Mouse (Mus musculus) midbrain, embryonic 10.5 days (tissue): ENCODE data around the gene Nradd. TPM values are rescaled to one million over a fixed set of nuclear protein-coding genes. Genes with fewer than 3 reads are reported as not detected.

Experiments
- DNase-seq: peaks from one replicate; pipeline ENCODE4 v3.0.0-alpha.2; 2017; ENCODE audit warnings: low spot score
- H3K27ac ChIP-seq: fragments of 300-500 bp; sonication (generic); replicated peaks from 2 replicates; pipeline ENCODE4 v1.5.1; 2016; ENCODE audit warnings: mild to moderate bottlenecking
- H3K27me3 ChIP-seq: fragments of 300-500 bp; sonication (generic); 2 replicates; pipeline ENCODE4 v1.6.1; 2016; ENCODE audit warnings: low read depth, mild to moderate bottlenecking; ENCODE audit not compliant: poor library complexity, severe bottlenecking
- H3K36me3 ChIP-seq: fragments of 300-500 bp; sonication (generic); 2 replicates; pipeline ENCODE4 v1.6.1; 2016; ENCODE audit warnings: mild to moderate bottlenecking, moderate library complexity
- H3K4me1 ChIP-seq: fragments of 300-500 bp; sonication (generic); 2 replicates; pipeline ENCODE4 v1.6.1; 2016
- H3K4me3 ChIP-seq: fragments of 300-500 bp; sonication (generic); 2 replicates; pipeline ENCODE4 v1.5.1; 2016; ENCODE audit warnings: mild to moderate bottlenecking, moderate library complexity
- H3K9me3 ChIP-seq: fragments of 300-500 bp; sonication (generic); replicated peaks from 2 replicates; pipeline ENCODE4 v1.6.1; 2016; ENCODE audit warnings: mild to moderate bottlenecking
- WGBS: fragments of 180-500 bp; shearing (Covaris S2); methylation state at CpG from one replicate; pipeline ENCODE4 v1.1.7; 2016; 5-methylcytosine and 5-hydroxymethylcytosine counted together
- microRNA-seq: library from miRNA; unstranded; fragments of <30 nt; microRNA quantifications from one replicate; pipeline ENCODE4, GENCODE M21; 2017
- polyA plus RNA-seq: library from polyadenylated mRNA; unstranded; fragments of >200 nt; fragmentation: Nextera tagmentation; extraction: Ambion mirVana; gene quantifications from 2 replicates; pipeline ENCODE4 v1.2.1, GENCODE M21; 2016

Gene Nradd
- polyA plus RNA-seq, 1 experiment from 2014 or later, result 36.8 TPM

- 53% methylated on average over 8 of the region's 8 CpGs for WGBS
- peaks cover 26% of the 10 kb centered on the region for H3K4me1 ChIP-seq
- no peaks in the 10 kb centered on the region for H3K9me3 ChIP-seq
- peak; percentile 11 for DNase-seq
- peak overlapping the region; percentile 61 for H3K4me3 ChIP-seq
- peak overlapping the region; percentile 88 for H3K27ac ChIP-seq
- H3K27me3 ChIP-seq, result peaks cover 19% of the 10 kb centered on the region
- H3K36me3 ChIP-seq, result peaks cover 44% of the 10 kb centered on the region
Measured at GRCm38 (mm10) chr9:110623416-110624195, 646 bp downstream of the Nradd start.

- H3K9me3 ChIP-seq, result no peaks in the 10 kb centered on the region
- peaks cover 53% of the 10 kb centered on the region for H3K36me3 ChIP-seq
- peak; percentile 11 for DNase-seq
- 86% methylated on average over 12 of the region's 12 CpGs for WGBS
- H3K4me3 ChIP-seq, result no peak overlapping the region
- no peak overlapping the region for H3K27ac ChIP-seq
- peaks cover 26% of the 10 kb centered on the region for H3K4me1 ChIP-seq
- H3K27me3 ChIP-seq, result peaks cover 19% of the 10 kb centered on the region
Measured at GRCm38 (mm10) chr9:110622621-110623219, 1.5 kb downstream of the Nradd start.

DNA sequence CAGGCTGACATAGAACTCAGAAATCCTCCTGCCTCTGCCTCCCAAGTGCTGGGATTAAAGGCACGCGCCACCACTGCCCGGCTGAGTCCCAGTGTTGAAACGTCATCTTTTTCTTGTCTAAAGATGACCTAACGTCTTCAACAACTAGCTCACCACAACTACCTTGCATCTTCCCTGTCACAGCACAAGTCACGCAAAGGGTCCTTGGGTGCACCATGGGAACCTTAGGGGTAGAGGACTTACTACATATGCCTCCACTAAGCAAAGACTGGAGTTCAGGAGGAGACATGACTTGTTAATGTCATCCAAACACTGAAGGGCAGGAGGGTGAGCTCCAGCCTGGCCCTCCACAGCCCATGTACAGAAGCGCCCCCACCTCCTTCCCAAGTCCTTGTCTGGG is 3.6 kb downstream of the Nradd start:
- Histone ChIP-seq H3K36me3 (peaks cover 70% of the 10 kb centered on the region), H3K27me3 (peaks cover 5% of the 10 kb centered on the region), H3K27ac (no peak overlapping the region), H3K9me3 (no peaks in the 10 kb centered on the region), H3K4me1 (peaks cover 25% of the 10 kb centered on the region), H3K4me3 (no peak overlapping the region)
- DNase-seq, result no peak
- 97% methylated on average over 7 of the region's 7 CpGs for WGBS

DNA sequence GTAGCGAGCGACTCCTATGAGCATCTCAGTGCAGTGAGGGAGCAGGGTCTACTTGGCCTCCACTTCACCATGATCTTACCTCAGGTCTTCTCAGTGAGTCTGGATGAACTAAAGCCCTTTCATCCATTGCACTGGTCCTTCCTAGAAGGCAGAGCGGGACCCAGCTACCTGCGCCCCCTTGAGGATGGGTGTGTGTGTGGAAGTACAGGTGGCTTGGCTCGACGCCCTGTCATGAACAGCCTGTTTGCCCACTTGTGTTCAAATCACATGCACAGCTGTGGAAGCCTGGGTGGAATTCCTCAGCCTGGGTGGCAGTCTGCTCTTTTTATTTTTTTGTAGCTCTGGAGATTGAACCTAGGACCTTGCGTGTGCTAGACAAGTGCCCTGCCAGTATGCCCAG is 4.1 kb downstream of the Nradd start:
- 87% methylated on average over 7 of the region's 7 CpGs for WGBS
- Histone ChIP-seq H3K4me1 (peaks cover 20% of the 10 kb centered on the region), H3K27me3 (0 out of 2 replicates have a peak, but pooled peaks cover under 1% of the 10 kb centered on the region), H3K9me3 (no peaks in the 10 kb centered on the region), H3K27ac (no peak overlapping the region), H3K4me3 (no peak overlapping the region), H3K36me3 (peaks cover 75% of the 10 kb centered on the region)
- peak; percentile 11 for DNase-seq

DNA sequence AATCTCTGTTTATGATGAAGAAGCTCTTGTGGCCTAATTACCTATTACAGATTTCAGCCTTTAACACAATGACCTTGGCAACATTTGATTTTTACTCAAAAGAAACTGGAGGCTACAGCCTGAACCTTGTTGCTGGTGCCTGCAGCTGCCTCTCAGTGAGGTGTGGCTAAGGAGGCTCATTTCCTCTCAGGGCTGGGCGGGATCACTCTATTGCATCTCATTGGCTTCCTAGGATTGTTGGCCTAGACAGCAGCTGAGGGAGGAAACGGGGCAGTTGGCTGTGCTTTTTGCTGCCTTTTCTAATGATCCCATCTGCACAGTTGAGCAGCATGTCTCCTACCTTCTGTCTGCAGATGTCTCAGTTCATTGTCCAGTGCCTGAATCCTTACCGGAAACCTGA is 7.2 kb downstream of the Nradd start:
- Histone ChIP-seq H3K9me3 (no peaks in the 10 kb centered on the region), H3K4me3 (no peak overlapping the region), H3K36me3 (peaks cover 99% of the 10 kb centered on the region), H3K27ac (no peak overlapping the region), H3K4me1 (no peaks in the 10 kb centered on the region), H3K27me3 (no peaks in the 10 kb centered on the region)
- no peak for DNase-seq
- WGBS, result 86% methylated on average over 3 of the region's 3 CpGs

DNA sequence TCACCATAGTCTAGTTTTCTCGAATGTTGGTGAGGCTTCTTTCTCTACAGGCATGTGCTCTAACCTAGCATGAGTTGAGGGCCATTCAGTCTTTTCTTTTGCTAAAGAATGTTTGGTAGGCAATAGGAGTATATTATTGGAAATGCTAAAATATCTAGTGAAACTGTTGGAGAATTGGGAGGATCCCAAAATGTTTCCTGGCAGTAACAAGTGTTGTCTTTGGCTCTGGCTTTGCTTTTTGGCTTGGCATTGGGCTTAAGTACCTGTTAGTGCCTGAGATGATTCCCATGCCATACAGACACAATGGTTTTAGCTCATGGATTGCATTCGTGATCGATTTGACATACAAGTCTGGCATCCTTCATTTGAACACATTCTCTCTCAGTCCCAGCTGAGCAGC is 12.8 kb downstream of the Nradd start:
- no peak overlapping the region for H3K27ac ChIP-seq
- H3K4me3 ChIP-seq, result no peak overlapping the region
- H3K9me3 ChIP-seq, result no peaks in the 10 kb centered on the region
- no peaks in the 10 kb centered on the region for H3K4me1 ChIP-seq
- no peaks in the 10 kb centered on the region for H3K27me3 ChIP-seq
- no peak for DNase-seq
- WGBS, result 92% methylated on average over 3 of the region's 3 CpGs
- peaks cover 90% of the 10 kb centered on the region for H3K36me3 ChIP-seq

- no peak for DNase-seq
- no peak overlapping the region for H3K4me3 ChIP-seq
- no peaks in the 10 kb centered on the region for H3K4me1 ChIP-seq
- no peak overlapping the region for H3K27ac ChIP-seq
- H3K9me3 ChIP-seq, result no peaks in the 10 kb centered on the region
- WGBS, result 100% methylated on average over 1 of the region's 1 CpGs
- no peaks in the 10 kb centered on the region for H3K27me3 ChIP-seq
- H3K36me3 ChIP-seq, result peaks cover 57% of the 10 kb centered on the region
Measured at GRCm38 (mm10) chr9:110583521-110583920, 40.7 kb downstream of the Nradd start.

DNA sequence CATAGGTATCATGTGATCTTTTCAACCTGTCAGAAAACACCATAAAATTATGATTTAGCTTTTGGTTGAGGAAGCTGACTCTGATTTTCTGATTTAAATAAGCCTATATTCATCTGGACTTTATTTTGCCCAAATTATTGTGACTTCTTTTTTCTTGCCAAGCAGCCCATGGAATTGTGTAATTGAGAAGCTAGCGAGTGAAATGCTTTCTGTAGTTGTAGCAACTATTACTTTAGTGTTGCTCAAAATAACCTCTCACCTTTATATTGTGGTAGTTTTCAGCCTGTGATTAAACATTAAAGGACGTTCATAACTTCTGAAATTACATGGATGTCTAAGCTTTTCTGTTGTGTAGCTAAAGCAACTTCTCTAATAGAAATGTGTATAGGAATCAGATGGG is 42.1 kb downstream of the Nradd start:
- WGBS, result 96% methylated on average over 2 of the region's 2 CpGs
- Histone ChIP-seq H3K4me3 (no peak overlapping the region), H3K9me3 (no peaks in the 10 kb centered on the region), H3K27ac (no peak overlapping the region), H3K36me3 (peaks cover 63% of the 10 kb centered on the region), H3K27me3 (no peaks in the 10 kb centered on the region), H3K4me1 (no peaks in the 10 kb centered on the region)
- no peak for DNase-seq

Small RNA genes lying within 50 kb of the gene (microRNA-seq; reads per million reads assigned to microRNA genes)
- gene Mir8107, result not detected

Other genes with a start within 250 kb of the Nradd start
- 14.2 and 16.6 TPM in 2 replicates for gene Ptpn23, start 216.2 kb downstream of the Nradd start, polyA plus RNA-seq
- 0.12 TPM in 1 of 2 replicates, not detected in the other for gene Ngp, start 204.7 kb downstream of the Nradd start, polyA plus RNA-seq
- gene Klhl18, start 147.8 kb downstream of the Nradd start, polyA plus RNA-seq, result 9.1 and 10.8 TPM in 2 replicates
- gene Kif9, start 147.5 kb downstream of the Nradd start, polyA plus RNA-seq, result 1.1 and 1.3 TPM in 2 replicates
- gene Setd2, start 91.9 kb downstream of the Nradd start, polyA plus RNA-seq, result 31.5 and 34.0 TPM in 2 replicates
- 1.3 and 1.4 TPM in 2 replicates for gene Nbeal2, start 29.7 kb upstream of the Nradd start, polyA plus RNA-seq
- gene Ccdc12, start 32.1 kb upstream of the Nradd start, polyA plus RNA-seq, result 176 and 189 TPM in 2 replicates
- gene Myl3, start 117.4 kb upstream of the Nradd start, polyA plus RNA-seq, result 0.36 and 0.51 TPM in 2 replicates
- 30.9 and 33.9 TPM in 2 replicates for gene Pth1r, start 122.7 kb upstream of the Nradd start, polyA plus RNA-seq
- gene Prss42, start 173.7 kb upstream of the Nradd start, polyA plus RNA-seq, result not detected in 2 replicates
- not detected in 2 replicates for gene Prss44, start 189.5 kb upstream of the Nradd start, polyA plus RNA-seq
- gene Prss43, start 202.2 kb upstream of the Nradd start, polyA plus RNA-seq, result not detected in 2 replicates
- gene Prss45, start 210.1 kb upstream of the Nradd start, polyA plus RNA-seq, result not detected in 2 replicates
- gene Prss46, start 220.1 kb upstream of the Nradd start, polyA plus RNA-seq, result not detected in 2 replicates
- gene Prss50, start 233.5 kb upstream of the Nradd start, polyA plus RNA-seq, result 0.35 and 0.85 TPM in 2 replicates